Mouse (Mus musculus) liver, embryonic 11.5 days (tissue): ENCODE results near the gene Stard5. TPM values are rescaled to one million over a fixed set of nuclear protein-coding genes. Genes with fewer than 3 reads are reported as not detected.
A peak's percentile ranks its signal among the peaks of the same experiment; 100 is the strongest.

Experiments
- ATAC-seq: fragments of 200-750 bp; cut with Nextera tagmentation; replicated peaks from 2 replicates; pipeline ENCODE4 v1.8.0; 2017; ENCODE audit warnings: moderate number of reproducible peaks, mild to moderate bottlenecking, moderate TSS enrichment, moderate library complexity; ENCODE audit not compliant: low FRiP score
- DNase-seq: peaks from one replicate; pipeline ENCODE4 v3.0.0-alpha.2; 2017; ENCODE audit warnings: low spot score
- H3K27ac ChIP-seq: fragments of 300-500 bp; sonication (generic); 2 replicates; pipeline ENCODE4 v1.5.1; 2014; ENCODE audit warnings: mild to moderate bottlenecking, low read depth, low read length, control low read depth
- H3K27me3 ChIP-seq: fragments of 300-500 bp; sonication (generic); replicated peaks from 2 replicates; pipeline ENCODE4 v1.6.1; 2014; ENCODE audit warnings: low read length, mixed read lengths; ENCODE audit not compliant: control insufficient read depth, insufficient read depth
- H3K36me3 ChIP-seq: fragments of 300-500 bp; sonication (generic); 2 replicates; pipeline ENCODE4 v1.6.1; 2014; ENCODE audit warnings: mild to moderate bottlenecking, low read length, moderate library complexity, mixed read lengths; ENCODE audit not compliant: control insufficient read depth, insufficient read depth
- H3K4me1 ChIP-seq: fragments of 300-500 bp; sonication (generic); replicated peaks from 2 replicates; pipeline ENCODE4 v1.6.1; 2014; ENCODE audit warnings: low read length, mixed read lengths; ENCODE audit not compliant: control insufficient read depth, insufficient read depth
- H3K4me2 ChIP-seq: fragments of 300-500 bp; sonication (generic); 2 replicates; pipeline ENCODE4 v1.6.1; 2014; ENCODE audit warnings: mild to moderate bottlenecking, control low read depth, moderate library complexity
- H3K4me3 ChIP-seq: fragments of 300-500 bp; sonication (generic); 2 replicates; pipeline ENCODE4 v1.5.1; 2014; ENCODE audit warnings: low read depth, low read length, control low read depth
- H3K9ac ChIP-seq: fragments of 300-500 bp; sonication (generic); 2 replicates; pipeline ENCODE4 v1.6.1; 2014; ENCODE audit warnings: low read depth, low read length, control low read depth
- H3K9me3 ChIP-seq: fragments of 300-500 bp; sonication (generic); 2 replicates; pipeline ENCODE4 v1.6.1; 2016; ENCODE audit warnings: low read length, inconsistent platforms, mixed read lengths; ENCODE audit not compliant: control insufficient read depth
- WGBS: fragments of 180-500 bp; shearing (Covaris S2); extraction: QIAGEN DNeasy Blood & Tissue Kit; methylation state at CpG from one replicate; pipeline ENCODE4 v1.1.7; 2014; 5-methylcytosine and 5-hydroxymethylcytosine counted together
- polyA plus RNA-seq: library from polyadenylated mRNA; unstranded; fragments of >200 nt; fragmentation: Nextera tagmentation; extraction: Ambion mirVana; gene quantifications from 2 replicates; pipeline ENCODE4 v1.2.1, GENCODE M21; 2014

Stard5 gene
- polyA plus RNA-seq: 9.2 and 10.8 TPM in 2 replicates

DNA sequence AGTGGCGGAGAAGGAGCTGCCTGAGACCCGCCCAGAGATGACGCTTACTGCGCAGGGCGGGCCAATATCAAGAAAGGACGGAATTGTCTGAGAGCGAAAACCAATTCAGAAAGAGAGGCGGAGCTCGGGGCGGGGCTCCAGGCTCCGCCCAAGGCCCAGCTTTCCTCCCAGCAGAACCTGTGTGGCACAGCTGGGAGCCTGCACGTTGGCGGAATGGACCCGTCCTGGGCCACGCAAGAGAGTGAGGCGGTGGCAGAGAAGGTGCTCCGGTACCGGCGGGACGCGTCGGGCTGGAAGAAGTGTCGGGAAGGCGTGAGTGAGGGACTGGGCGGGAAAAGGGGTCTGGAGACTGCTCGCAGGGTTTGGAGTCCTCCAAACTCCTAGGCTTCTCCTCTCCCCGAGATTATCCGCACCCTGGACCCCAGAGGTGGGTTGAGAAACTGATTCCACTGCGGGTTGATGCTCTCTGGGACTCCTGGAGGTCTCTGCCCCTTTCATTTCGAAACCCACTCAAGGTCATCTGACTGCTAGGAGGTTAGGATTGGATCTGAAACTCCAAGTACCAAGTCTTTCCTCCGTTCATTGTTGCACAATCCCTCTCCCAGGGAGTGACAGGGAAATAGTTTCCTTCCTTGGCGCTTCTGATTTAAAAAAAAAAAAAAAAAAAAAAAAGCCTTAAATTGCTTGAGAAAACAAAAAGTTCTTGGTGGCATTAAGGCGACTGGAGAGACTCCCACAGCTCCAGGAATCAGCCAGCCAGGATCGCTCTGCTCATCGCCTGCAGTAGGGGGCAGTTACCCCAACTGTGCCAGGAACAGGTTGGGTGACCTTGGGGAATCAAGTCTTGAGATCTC lies at the start of gene Stard5:
Gene Stard5, plus strand, starts transcription at position 132 of the 854 bp plus-strand sequence.
- peak; percentile 91 for DNase-seq

DNA sequence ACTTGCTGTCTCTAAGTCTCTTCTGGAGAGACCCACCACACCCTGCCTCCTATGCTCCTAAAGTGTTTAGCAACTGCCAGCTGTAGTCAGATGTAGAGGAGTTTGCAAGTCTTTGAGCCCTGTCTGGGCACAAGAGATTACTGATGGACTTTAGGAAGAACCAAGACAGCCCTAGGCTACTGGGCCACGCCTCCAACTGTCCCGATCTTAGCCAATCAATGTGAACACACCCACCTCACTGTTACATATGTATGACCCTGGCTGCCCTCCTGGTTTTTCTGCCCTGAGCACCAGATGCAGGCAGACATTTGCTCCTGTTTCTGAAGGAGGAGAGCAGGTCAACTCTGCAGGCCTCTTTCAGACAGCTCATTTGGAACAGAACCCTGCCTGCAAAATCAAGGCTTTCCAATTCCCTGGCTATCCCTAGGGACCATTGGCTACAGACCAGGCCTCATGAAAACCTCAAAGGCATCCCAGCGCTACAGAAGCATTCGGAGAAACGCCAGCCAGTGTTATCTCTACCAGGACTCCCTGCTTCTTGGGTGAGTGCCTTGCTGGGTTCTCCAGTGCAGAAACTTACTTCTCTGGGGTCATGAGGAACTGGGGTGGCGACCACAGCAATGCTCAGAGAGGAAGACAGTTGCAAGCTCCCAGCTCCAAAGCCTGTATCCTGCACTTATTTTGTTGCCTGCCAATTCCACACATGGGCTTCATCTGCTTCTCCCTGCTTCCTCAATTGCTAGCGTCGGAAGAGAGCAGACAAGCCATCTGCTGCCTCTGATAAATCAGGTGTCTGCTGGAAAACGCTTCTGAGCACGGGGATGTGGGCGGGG lies 46.9 kb upstream of the Stard5 start, which contains the start of gene Tmc3:
Gene Tmc3, plus strand, starts transcription at position 289 of the 833 bp plus-strand sequence.
- Histone ChIP-seq H3K27ac (no peak within 1 kb of the TSS), H3K9me3 (no peaks in the 10 kb centered on the region), H3K4me2 (peak within 1 kb of the TSS; percentile 25), H3K4me1 (peaks cover 3% of the 10 kb centered on the region; the same call in 1 of the 2 replicates), H3K36me3 (no peaks in the 10 kb centered on the region), H3K4me3 (no peak within 1 kb of the TSS), H3K27me3 (no peaks in the 10 kb centered on the region), H3K9ac (no peak within 1 kb of the TSS)
- whole genome bisulfite sequencing: 21% methylated on average over 11 of the region's 11 CpGs
- DNase-seq (no peak), ATAC-seq (peak; percentile 95)

More for the DNA sequence above, at the start of gene Stard5:
- Histone ChIP-seq H3K9me3 (no peaks in the 10 kb centered on the region), H3K27ac (no peak within 1 kb of the TSS; the same call in 1 of the 2 replicates), H3K4me2 (peak within 1 kb of the TSS; percentile 84), H3K9ac (peak within 1 kb of the TSS; percentile 69), H3K27me3 (no peaks in the 10 kb centered on the region), H3K36me3 (no peaks in the 10 kb centered on the region), H3K4me1 (peaks cover 9% of the 10 kb centered on the region), H3K4me3 (peak within 1 kb of the TSS; percentile 59)
- peak; percentile 97 for ATAC-seq
- WGBS: 1% methylated on average over 35 of the region's 35 CpGs

DNA sequence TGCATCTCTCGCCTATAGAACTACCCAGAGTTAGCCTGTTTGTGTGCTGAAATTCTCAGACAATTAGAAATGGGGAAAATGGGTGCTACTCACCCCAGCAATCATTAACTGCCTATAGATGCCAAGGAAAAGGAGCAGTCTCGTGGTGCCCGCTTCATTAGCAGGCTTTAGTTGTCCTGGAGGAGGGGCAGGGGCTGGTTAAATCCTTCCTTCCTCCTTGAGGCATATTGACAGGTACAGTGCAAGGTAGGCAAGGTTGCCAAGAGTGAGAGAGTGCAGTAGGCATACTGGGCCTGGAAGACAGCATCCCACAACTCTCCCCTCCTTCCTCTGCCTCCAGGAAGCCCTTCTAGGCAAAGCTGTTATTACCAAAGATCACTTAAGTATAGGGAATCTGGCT lies 37.7 kb upstream of the Stard5 start:
- ATAC-seq: no peak
- 87% methylated on average over 3 of the region's 3 CpGs for WGBS

DNA sequence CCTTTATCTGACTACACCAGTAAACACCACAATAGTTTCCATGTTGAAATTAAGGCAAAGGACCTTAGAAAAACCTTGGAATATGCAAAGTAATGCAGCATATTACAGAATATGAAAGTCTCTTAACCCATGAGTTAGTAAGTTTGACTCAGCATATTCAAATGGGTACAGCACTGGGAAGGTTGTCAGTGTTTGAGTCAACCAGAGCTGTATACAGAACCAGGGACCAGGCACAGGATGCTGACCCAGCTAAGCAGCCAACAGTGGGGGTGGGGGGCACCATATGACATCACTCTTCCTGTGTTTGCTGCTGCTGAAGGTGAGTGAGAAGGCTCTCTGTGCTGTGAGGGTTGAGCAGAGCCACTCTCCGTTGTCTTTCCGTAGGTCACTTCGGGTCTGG lies 34.7 kb upstream of the Stard5 start:
- no peak overlapping the region for H3K9ac ChIP-seq
- ATAC-seq (no peak), DNase-seq (no peak)
- H3K27ac ChIP-seq: no peak overlapping the region
- 83% methylated on average over 3 of the region's 3 CpGs for WGBS
- no peak overlapping the region for H3K4me3 ChIP-seq
- no peaks in the 10 kb centered on the region for H3K9me3 ChIP-seq
- peaks cover 4% of the 10 kb centered on the region; the same call in 1 of the 2 replicates for H3K4me1 ChIP-seq
- no peaks in the 10 kb centered on the region for H3K27me3 ChIP-seq
- no peak overlapping the region for H3K4me2 ChIP-seq
- H3K36me3 ChIP-seq: no peaks in the 10 kb centered on the region

More for the DNA sequence above, 37.7 kb upstream of the Stard5 start:
- no peak overlapping the region for H3K4me3 ChIP-seq
- no peak overlapping the region for H3K9ac ChIP-seq
- DNase-seq: no peak
- H3K4me1 ChIP-seq: no peaks in the 10 kb centered on the region
- no peak overlapping the region for H3K27ac ChIP-seq
- no peaks in the 10 kb centered on the region for H3K9me3 ChIP-seq
- no peak overlapping the region for H3K4me2 ChIP-seq
- H3K36me3 ChIP-seq: no peaks in the 10 kb centered on the region
- no peaks in the 10 kb centered on the region for H3K27me3 ChIP-seq

DNA sequence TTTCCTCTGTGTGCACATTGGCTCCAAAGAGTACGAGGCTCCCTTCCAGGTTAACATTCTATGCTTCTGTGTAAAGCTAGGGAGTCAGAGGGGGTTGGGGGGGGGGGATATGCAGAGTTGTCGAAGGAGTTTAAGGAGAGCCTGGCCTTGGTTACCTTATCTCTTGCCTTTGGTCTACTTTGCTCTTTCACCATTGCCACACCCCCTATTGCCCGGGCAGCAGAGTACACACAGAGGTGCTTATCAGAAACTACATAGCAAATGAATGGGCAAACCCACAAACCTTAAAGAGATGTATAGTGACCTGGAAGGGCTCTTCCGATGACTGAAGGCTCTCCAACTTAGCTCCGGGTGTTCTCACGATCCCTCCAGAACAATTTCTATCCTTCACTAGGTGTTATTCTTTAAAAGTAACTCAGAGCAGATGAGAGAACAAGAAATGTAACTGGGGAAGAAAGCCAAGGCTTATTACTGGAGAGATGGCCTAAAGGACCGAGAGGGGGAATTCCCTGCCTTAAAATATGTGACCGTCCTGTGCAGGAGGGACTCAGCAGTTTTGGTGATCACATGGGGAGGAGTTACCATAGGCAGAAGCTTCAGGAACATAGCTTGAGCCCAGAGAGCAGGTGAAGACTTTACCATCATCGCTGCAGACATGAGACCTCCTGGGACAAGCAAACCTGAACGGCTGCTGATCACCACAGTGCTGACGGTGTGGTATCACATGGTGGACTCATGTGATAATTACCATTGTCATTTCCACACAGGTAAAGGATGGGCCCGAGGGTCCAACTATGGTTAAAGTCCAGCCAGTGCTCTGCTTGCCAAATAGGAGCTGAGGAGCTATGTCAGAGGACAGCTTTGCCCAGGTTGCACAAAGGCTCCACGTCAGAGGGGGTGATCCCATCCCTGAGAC lies 32.5 kb upstream of the Stard5 start:
- Histone ChIP-seq H3K4me1 (peaks cover 4% of the 10 kb centered on the region; the same call in 1 of the 2 replicates), H3K36me3 (no peaks in the 10 kb centered on the region), H3K9ac (no peak overlapping the region), H3K4me3 (no peak overlapping the region), H3K9me3 (no peaks in the 10 kb centered on the region), H3K4me2 (no peak overlapping the region), H3K27ac (no peak overlapping the region), H3K27me3 (no peaks in the 10 kb centered on the region)
- 65% methylated on average over 13 of the region's 13 CpGs for WGBS
- peak; percentile 58; the same call in 1 of the 2 replicates for ATAC-seq
- no peak for DNase-seq

DNA sequence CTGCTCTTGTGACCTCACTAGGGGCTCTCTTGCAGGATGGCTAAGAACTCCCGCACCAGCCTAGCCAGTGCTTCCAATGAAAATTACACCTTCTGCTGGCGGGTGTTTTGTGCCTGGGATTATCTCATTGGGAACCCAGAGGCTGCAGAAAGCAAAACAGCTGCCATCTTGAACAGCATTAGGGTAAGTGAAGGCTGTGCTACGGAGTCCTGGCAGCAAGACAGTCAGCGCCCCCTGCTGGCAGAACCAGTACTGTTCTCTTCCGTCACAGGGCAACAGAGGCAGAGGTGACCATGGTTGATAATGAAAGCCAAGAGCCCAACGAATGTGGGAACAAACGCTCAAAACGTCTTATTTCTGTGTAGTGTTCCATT lies 31.9 kb upstream of the Stard5 start:
- H3K36me3 ChIP-seq: no peaks in the 10 kb centered on the region
- peaks cover 4% of the 10 kb centered on the region; the same call in 1 of the 2 replicates for H3K4me1 ChIP-seq
- no peak overlapping the region for H3K27ac ChIP-seq
- H3K9ac ChIP-seq: no peak overlapping the region
- H3K27me3 ChIP-seq: no peaks in the 10 kb centered on the region
- ATAC-seq (peak; percentile 75; the same call in 1 of the 2 replicates), DNase-seq (peak; percentile 43)
- no peak overlapping the region for H3K4me2 ChIP-seq
- no peaks in the 10 kb centered on the region for H3K9me3 ChIP-seq
- 53% methylated on average over 8 of the region's 8 CpGs for WGBS
- no peak overlapping the region for H3K4me3 ChIP-seq

DNA sequence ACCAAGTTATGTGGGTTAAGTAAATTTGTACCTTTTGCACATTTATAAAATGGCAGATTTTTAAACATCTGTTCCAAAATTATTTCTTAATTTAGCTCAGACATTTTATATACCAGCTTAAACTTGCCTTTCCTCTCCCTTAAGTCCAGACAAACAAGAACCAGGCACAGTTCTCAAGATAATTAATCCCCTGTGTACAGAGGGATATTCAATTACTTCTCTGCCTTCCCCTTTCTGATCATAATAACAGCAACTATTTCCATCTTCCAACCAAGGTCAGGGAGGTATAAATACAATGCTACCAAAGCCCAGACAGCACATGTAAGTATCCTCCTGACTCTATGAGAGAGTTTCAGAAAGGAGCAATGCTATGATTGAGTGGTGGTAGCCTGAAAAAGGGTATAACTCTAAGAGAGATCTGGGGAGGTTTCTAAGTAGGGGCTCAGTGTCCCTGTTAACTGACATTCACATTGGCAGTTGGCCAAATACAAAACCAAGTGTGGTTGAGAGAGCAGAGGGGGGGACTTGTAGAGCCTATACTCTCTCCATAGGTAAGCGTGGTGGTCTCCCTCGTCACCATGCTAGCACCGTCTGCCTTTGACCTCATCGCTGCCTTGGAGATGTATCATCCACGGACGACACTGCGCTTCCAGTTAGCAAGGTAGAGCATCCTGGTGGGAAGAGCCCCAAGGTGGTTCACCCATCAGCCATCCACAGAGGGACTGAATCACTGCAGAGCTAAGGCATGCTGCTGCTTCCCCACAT lies 27.4 kb upstream of the Stard5 start:
- H3K9ac ChIP-seq: no peak overlapping the region
- DNase-seq: no peak
- H3K9me3 ChIP-seq: no peaks in the 10 kb centered on the region
- H3K4me3 ChIP-seq: no peak overlapping the region
- no peak overlapping the region for H3K27ac ChIP-seq
- H3K36me3 ChIP-seq: no peaks in the 10 kb centered on the region
- H3K4me1 ChIP-seq: peaks cover 2% of the 10 kb centered on the region; the same call in 1 of the 2 replicates
- no peak for ATAC-seq
- no peak overlapping the region for H3K4me2 ChIP-seq
- 85% methylated on average over 7 of the region's 7 CpGs for WGBS
- no peaks in the 10 kb centered on the region for H3K27me3 ChIP-seq
